Mouse (Mus musculus) G1E (cell line): Measurements from ENCODE around the gene Brca2. TPM values are rescaled to one million over a fixed set of nuclear protein-coding genes. Genes with fewer than 3 reads are reported as not detected.

ENCODE experiments used
- ATAC-seq: 2 replicates; pipeline ENCODE4 v1.8.0; 2016; ENCODE audit warnings: mild to moderate bottlenecking; ENCODE audit not compliant: insufficient number of reproducible peaks, poor library complexity, low FRiP score, severe bottlenecking; ENCODE audit errors: extremely low read depth
- DNase-seq: peaks from one replicate; pipeline ENCODE4 v3.0.0; 2012; ENCODE audit warnings: low spot score
- H3K27me3 ChIP-seq: 2 replicates; pipeline ENCODE4 v1.6.1; 2012; ENCODE audit warnings: mild to moderate bottlenecking, low read length, inconsistent platforms; ENCODE audit not compliant: insufficient read depth
- H3K36me3 ChIP-seq: replicated peaks from 2 replicates; pipeline ENCODE3; 2012; ENCODE audit warnings: mild to moderate bottlenecking, inconsistent platforms
- H3K4me1 ChIP-seq: 2 replicates; pipeline ENCODE4 v1.6.1; 2012; ENCODE audit warnings: low read depth, low read length, inconsistent platforms, mixed read lengths; ENCODE audit not compliant: insufficient read depth
- H3K4me3 ChIP-seq: 2 replicates; pipeline ENCODE4 v1.5.1; 2012; ENCODE audit warnings: low read depth, mild to moderate bottlenecking, inconsistent platforms, low read length, moderate library complexity, mixed read lengths
- H3K9me3 ChIP-seq: replicated peaks from 2 replicates; pipeline ENCODE4 v1.6.1; 2012; ENCODE audit warnings: inconsistent platforms
- CTCF ChIP-seq: IDR thresholded peaks from 2 replicates; pipeline ENCODE4 v1.5.1; 2012; ENCODE audit warnings: low read depth, low read length, inconsistent platforms, mixed read lengths
- GATA1 ChIP-seq: IDR thresholded peaks from 2 replicates; pipeline ENCODE4 v1.6.1; 2012; ENCODE audit warnings: borderline replicate concordance, low read length, inconsistent platforms, mixed read lengths
- GATA2 ChIP-seq: IDR thresholded peaks from 2 replicates; pipeline ENCODE4 v1.6.1; 2012; ENCODE audit warnings: low read depth, low read length, inconsistent platforms, borderline replicate concordance
- POLR2AphosphoS5 ChIP-seq: IDR thresholded peaks from 2 replicates; pipeline ENCODE4 v1.6.1; 2012; ENCODE audit warnings: low read depth, low read length, inconsistent platforms; ENCODE audit not compliant: insufficient replicate concordance
- TAL1 ChIP-seq: conservative IDR thresholded peaks from 2 replicates; pipeline ENCODE4 v1.6.1; 2012; ENCODE audit warnings: low read depth, low read length, inconsistent platforms, mixed read lengths
- polyA plus RNA-seq: library from polyadenylated mRNA; stranded (reverse); fragments of >175 nt; gene quantifications from 2 replicates; pipeline ENCODE4 v1.2.3, GENCODE M21; 2012
- total RNA-seq, 2 experiments: library from RNA; stranded (forward) in 1 of 2; stranded (reverse) in 1 of 2; fragments of 200-1000 nt in 1 of 2; fragments of >200 nt in 1 of 2; fragmentation: Nextera tagmentation in 1 of 2; gene quantifications; 2 replicates each; pipeline ENCODE4 v1.2.3; 2014 to 2017

Gene Brca2
- total and polyA plus RNA-seq, 3 experiments: 9.0 to 104 (median 39.7) TPM

- TF ChIP-seq GATA1: no peak
- no peak for TF ChIP-seq GATA2
- TF ChIP-seq POLR2AphosphoS5: no peak
- no peak for TF ChIP-seq CTCF
- no peak for TF ChIP-seq TAL1
- H3K9me3 ChIP-seq: no peaks in the 10 kb centered on the region
- no peak overlapping the region for H3K4me3 ChIP-seq
- peaks cover 4% of the 10 kb centered on the region for H3K27me3 ChIP-seq
- DNase-seq: no peak
- H3K36me3 ChIP-seq: no peaks in the 10 kb centered on the region
- H3K4me1 ChIP-seq: peaks cover 28% of the 10 kb centered on the region
- no peak for ATAC-seq
These were observed 78.4 kb downstream of the Brca2 start for GRCm38 (mm10) chr5:150600554-150601440.

DNA sequence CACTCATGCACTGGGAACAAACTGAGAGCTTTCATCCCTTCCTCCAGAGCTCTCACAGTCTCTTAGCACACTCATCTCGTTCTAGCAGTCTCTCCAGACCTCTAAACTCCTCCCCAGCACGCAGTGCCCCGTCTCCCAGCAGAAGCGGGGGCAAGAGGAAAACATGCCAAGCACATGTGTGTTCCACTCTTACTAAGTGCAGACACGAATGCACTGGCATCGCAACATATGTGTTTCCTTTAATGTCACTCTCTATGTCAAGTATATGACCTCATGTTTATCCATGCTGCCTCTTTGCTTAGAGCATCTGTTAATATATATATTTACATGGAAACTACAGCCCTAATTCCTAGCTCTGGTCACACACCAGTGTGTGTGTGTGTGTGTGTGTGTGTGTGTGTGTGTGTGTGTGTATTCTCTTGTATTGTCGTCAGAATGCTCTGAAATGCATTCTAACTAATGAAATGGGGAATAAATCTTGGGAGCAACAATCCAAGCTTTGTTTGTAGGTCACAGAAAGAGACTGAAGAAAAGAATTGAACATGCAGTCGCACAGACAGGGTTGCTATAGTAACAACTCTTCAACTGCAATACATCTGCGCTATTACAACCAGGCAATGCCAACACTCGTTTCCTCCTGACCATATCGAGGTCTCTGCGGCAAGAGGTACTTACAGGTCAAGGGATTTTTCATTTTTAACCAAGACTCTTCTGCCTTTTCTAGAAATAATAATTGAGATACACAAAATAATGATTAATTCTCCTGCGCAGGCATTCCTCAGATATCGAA lies 79.2 kb downstream of the Brca2 start:
- H3K4me3 ChIP-seq: no peak overlapping the region
- peaks cover 28% of the 10 kb centered on the region for H3K4me1 ChIP-seq
- ATAC-seq (no peak), DNase-seq (no peak)
- H3K9me3 ChIP-seq: no peaks in the 10 kb centered on the region
- no peaks in the 10 kb centered on the region for H3K36me3 ChIP-seq
- peaks cover 4% of the 10 kb centered on the region for H3K27me3 ChIP-seq
- TF ChIP-seq CTCF: no peak
- no peak for TF ChIP-seq POLR2AphosphoS5
- no peak for TF ChIP-seq TAL1
- no peak for TF ChIP-seq GATA2
- no peak for TF ChIP-seq GATA1

DNA sequence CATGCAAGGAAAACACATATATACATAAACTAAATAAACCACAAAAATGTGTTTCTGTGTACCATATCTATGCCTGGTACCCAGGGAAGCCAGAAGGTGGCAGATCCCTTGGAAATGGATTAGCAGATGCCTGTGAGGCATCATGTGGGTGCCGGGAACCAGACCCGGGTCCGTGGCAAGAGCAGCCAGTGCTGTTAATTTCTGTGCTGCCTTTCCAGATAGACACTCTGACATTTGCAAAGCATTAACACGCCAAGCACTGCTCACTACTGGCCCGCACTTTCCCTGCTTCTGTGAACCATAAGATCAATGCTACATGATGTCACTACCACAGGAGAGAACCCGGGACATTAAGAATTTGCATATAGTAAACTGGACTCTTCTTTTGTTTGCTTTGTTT lies 83.7 kb downstream of the Brca2 start:
- no peak for ATAC-seq
- no peaks in the 10 kb centered on the region for H3K36me3 ChIP-seq

DNA sequence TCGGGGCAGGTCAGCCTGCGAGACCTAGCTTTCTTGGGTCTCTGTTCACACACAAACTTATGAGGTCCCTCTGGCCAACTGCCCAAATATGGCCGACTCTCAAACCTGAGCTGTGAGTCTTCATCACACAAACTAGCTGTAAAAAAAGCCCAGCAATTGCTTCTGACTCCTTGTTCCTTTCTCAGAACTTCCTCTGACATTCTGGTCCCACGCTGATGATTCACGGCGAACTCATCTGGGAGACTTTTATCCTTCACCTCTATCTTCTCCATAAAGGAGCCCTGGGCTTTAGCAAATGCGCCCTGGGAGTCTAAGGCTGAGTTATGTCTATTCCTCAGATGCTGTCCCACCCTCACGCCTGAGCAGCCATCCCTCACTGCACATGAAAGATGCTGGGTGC lies 85.2 kb downstream of the Brca2 start:
- no peak for TF ChIP-seq POLR2AphosphoS5
- TF ChIP-seq GATA1: no peak
- no peak for TF ChIP-seq TAL1
- no peak for TF ChIP-seq CTCF
- TF ChIP-seq GATA2: no peak
- H3K4me3 ChIP-seq: no peak overlapping the region
- ATAC-seq: no peak

More for the DNA sequence above, 83.7 kb downstream of the Brca2 start:
- H3K4me1 ChIP-seq: peaks cover 2% of the 10 kb centered on the region
- H3K27me3 ChIP-seq: peaks cover 3% of the 10 kb centered on the region
- no peaks in the 10 kb centered on the region for H3K9me3 ChIP-seq
- no peak overlapping the region for H3K4me3 ChIP-seq
- no peak for DNase-seq
- TF ChIP-seq GATA2 (no peak), GATA1 (no peak), TAL1 (no peak), POLR2AphosphoS5 (no peak), CTCF (no peak)

DNA sequence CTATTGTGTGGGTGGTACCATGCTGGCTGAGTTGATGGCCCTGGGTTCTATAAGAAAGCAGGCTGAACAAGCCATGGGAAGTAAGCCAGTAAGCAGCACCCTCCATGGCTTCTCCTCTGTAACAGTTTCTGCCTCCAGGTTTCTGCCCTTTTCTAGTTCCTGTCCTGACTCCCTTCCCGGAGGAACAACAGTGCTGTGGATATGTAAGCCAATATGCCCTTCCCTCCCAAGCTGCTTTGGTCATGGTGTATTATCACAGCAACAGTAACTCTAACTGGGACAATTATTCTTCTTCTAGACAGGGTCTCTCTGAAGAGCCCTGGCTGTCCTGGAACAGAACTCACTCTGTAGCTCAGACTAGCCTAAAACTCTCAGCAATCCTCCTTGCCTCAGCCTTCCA lies 88.7 kb downstream of the Brca2 start:
- ATAC-seq (no peak), DNase-seq (no peak)
- TF ChIP-seq GATA1 (no peak), GATA2 (no peak), POLR2AphosphoS5 (no peak), TAL1 (no peak), CTCF (no peak)
- Histone ChIP-seq H3K4me3 (no peak overlapping the region), H3K27me3 (no peaks in the 10 kb centered on the region), H3K36me3 (no peaks in the 10 kb centered on the region), H3K4me1 (no peaks in the 10 kb centered on the region), H3K9me3 (no peaks in the 10 kb centered on the region)

More for the DNA sequence above, 85.2 kb downstream of the Brca2 start:
- Histone ChIP-seq H3K4me1 (no peaks in the 10 kb centered on the region), H3K9me3 (no peaks in the 10 kb centered on the region), H3K36me3 (no peaks in the 10 kb centered on the region), H3K27me3 (no peaks in the 10 kb centered on the region)
- no peak for DNase-seq

- TF ChIP-seq GATA1: no peak
- Histone ChIP-seq H3K4me3 (no peak overlapping the region), H3K36me3 (no peaks in the 10 kb centered on the region)
These were observed 89.3 kb downstream of the Brca2 start for GRCm38 (mm10) chr5:150611697-150612096.

More at GRCm38 (mm10) chr5:150611697-150612096, 89.3 kb downstream of the Brca2 start:
- ATAC-seq (no peak), DNase-seq (no peak)
- H3K4me1 ChIP-seq: no peaks in the 10 kb centered on the region
- H3K27me3 ChIP-seq: no peaks in the 10 kb centered on the region
- no peaks in the 10 kb centered on the region for H3K9me3 ChIP-seq
